Mouse (Mus musculus) hindbrain, embryonic 16.5 days (tissue): ENCODE data around the gene Akap7. TPM values are rescaled to one million over a fixed set of nuclear protein-coding genes. Genes with fewer than 3 reads are reported as not detected.
"Not testable (repeated sequence)": the region's sequence is repeated elsewhere in the genome, so short reads cannot be mapped to it uniquely, and the experiment has no call there.

Experiments
- ATAC-seq: fragments of 200-750 bp; cut with Nextera tagmentation; 2 replicates; pipeline ENCODE4 v1.8.0; 2017; ENCODE audit warnings: moderate TSS enrichment, moderate library complexity
- H3K27ac ChIP-seq: fragments of 300-500 bp; sonication (generic); 2 replicates; pipeline ENCODE4 v1.5.1; 2014; ENCODE audit warnings: low read depth, mild to moderate bottlenecking, control low read depth, low read length, moderate library complexity
- H3K27me3 ChIP-seq: fragments of 300-500 bp; sonication (generic); replicated peaks from 2 replicates; pipeline ENCODE4 v1.6.1; 2014; ENCODE audit warnings: low read length; ENCODE audit not compliant: control insufficient read depth, insufficient read depth
- H3K36me3 ChIP-seq: fragments of 300-500 bp; sonication (generic); 2 replicates; pipeline ENCODE4 v1.6.1; 2014; ENCODE audit warnings: mild to moderate bottlenecking, low read length, moderate library complexity, mixed read lengths; ENCODE audit not compliant: control insufficient read depth, insufficient read depth
- H3K4me1 ChIP-seq: fragments of 300-500 bp; sonication (generic); 2 replicates; pipeline ENCODE4 v1.6.1; 2014; ENCODE audit warnings: low read depth, low read length; ENCODE audit not compliant: control insufficient read depth, insufficient read depth
- H3K4me2 ChIP-seq: fragments of 300-500 bp; sonication (generic); 2 replicates; pipeline ENCODE4 v1.6.1; 2014; ENCODE audit warnings: mild to moderate bottlenecking, low read length, control low read depth, moderate library complexity
- H3K4me3 ChIP-seq: fragments of 300-500 bp; sonication (generic); 2 replicates; pipeline ENCODE4 v1.5.1; 2014; ENCODE audit warnings: mild to moderate bottlenecking, low read length, control low read depth, moderate library complexity
- H3K9ac ChIP-seq: fragments of 300-500 bp; sonication (generic); 2 replicates; pipeline ENCODE4 v1.6.1; 2014; ENCODE audit warnings: low read depth, mild to moderate bottlenecking, control low read depth, low read length, moderate library complexity
- H3K9me3 ChIP-seq: fragments of 300-500 bp; sonication (generic); 2 replicates; pipeline ENCODE4 v1.6.1; 2014; ENCODE audit warnings: mild to moderate bottlenecking, low read length, moderate library complexity; ENCODE audit not compliant: control insufficient read depth
- WGBS: fragments of 180-500 bp; shearing (Covaris S2); extraction: QIAGEN DNeasy Blood & Tissue Kit; methylation state at CpG from one replicate; pipeline ENCODE4 v1.1.7; 2014; 5-methylcytosine and 5-hydroxymethylcytosine counted together
- polyA plus RNA-seq: library from polyadenylated mRNA; unstranded; fragments of >200 nt; fragmentation: Nextera tagmentation; extraction: Ambion mirVana; gene quantifications from 2 replicates; pipeline ENCODE4 v1.2.1, GENCODE M21; 2015

Akap7 gene
- polyA plus RNA-seq, 1 experiment from 2014 or later: 78.8 TPM

GRCm38 (mm10) chr10:25177270-25177669 lies 130.4 kb downstream of the Akap7 start:
- no peak overlapping the region for H3K27ac ChIP-seq
- no peaks in the 10 kb centered on the region for H3K36me3 ChIP-seq
- no peak overlapping the region for H3K9ac ChIP-seq
- no peak overlapping the region for H3K4me3 ChIP-seq
- no peak for ATAC-seq
- WGBS: 93% methylated on average over 5 of the region's 5 CpGs
- no peak overlapping the region for H3K4me2 ChIP-seq
- no peaks in the 10 kb centered on the region for H3K9me3 ChIP-seq
- H3K4me1 ChIP-seq: no peaks in the 10 kb centered on the region
- no peaks in the 10 kb centered on the region for H3K27me3 ChIP-seq

- Histone ChIP-seq H3K4me3 (no peak overlapping the region), H3K4me2 (no peak overlapping the region), H3K36me3 (no peaks in the 10 kb centered on the region), H3K9ac (no peak overlapping the region), H3K27me3 (no peaks in the 10 kb centered on the region), H3K4me1 (no peaks in the 10 kb centered on the region), H3K9me3 (no peaks in the 10 kb centered on the region), H3K27ac (no peak overlapping the region)
- 85% methylated on average over 2 of the region's 2 CpGs for WGBS
- ATAC-seq: no peak
Measured at GRCm38 (mm10) chr10:25174872-25175271, 132.8 kb downstream of the Akap7 start.

DNA sequence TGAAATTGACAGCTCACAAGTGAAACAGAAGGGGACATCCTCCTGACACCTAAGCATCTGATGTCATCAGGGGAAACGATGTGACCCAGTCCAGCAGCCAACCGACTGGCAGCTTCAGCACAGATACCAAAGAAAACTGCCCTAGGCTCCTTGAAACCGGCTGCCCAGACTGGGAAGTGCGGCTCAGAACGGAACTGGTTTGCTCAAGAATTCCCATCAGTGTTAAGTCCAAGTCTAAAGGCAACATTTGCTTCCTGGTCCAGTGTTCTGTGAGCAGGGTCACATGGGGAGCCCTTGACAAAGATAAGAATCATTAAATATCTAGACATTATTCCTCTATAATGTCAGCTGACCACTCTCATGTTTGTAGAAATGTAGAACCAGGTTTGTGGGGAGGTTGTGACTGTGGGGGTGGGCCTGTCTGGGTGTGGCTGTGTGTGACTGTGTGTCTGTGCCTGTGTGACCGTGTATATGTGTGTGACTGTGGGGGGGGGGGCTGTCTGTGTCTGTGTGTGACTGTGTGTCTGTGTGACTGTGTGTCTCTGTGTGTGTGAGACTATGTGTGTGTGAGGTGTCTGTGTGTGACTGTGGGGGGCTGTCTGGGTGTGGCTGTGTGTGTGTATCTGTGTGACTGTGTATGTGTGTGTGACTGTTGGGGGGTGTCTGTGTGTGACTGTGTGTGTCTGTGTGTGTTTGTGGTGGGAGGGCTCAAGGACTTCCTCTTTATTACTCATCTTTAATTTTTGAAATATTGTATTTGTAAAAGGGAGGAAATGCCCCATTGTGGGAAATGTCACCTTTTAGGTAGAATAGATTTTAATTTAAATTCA lies 140.1 kb downstream of the Akap7 start:
- no peaks in the 10 kb centered on the region for H3K27me3 ChIP-seq
- no peak overlapping the region for H3K4me2 ChIP-seq
- no peaks in the 10 kb centered on the region for H3K36me3 ChIP-seq
- H3K9me3 ChIP-seq: no peaks in the 10 kb centered on the region
- no peak overlapping the region for H3K9ac ChIP-seq
- no peak overlapping the region for H3K4me3 ChIP-seq
- WGBS: 78% methylated on average over 6 of the region's 6 CpGs
- ATAC-seq: no peak; the same call in 1 of the 2 replicates
- no peak overlapping the region for H3K27ac ChIP-seq
- no peaks in the 10 kb centered on the region for H3K4me1 ChIP-seq

- 25% methylated on average over 3 of the region's 3 CpGs for WGBS
- not testable (repeated sequence) for H3K4me2 ChIP-seq, H3K9ac ChIP-seq, ATAC-seq, H3K9me3 ChIP-seq, H3K36me3 ChIP-seq, H3K27ac ChIP-seq, H3K27me3 ChIP-seq, H3K4me3 ChIP-seq, H3K4me1 ChIP-seq
Measured at GRCm38 (mm10) chr10:25163510-25163909, 144.2 kb downstream of the Akap7 start.

GRCm38 (mm10) chr10:25161701-25162100 lies 146.0 kb downstream of the Akap7 start:
- Histone ChIP-seq H3K4me2 (no peak overlapping the region), H3K9ac (no peak overlapping the region), H3K4me3 (no peak overlapping the region), H3K27me3 (no peaks in the 10 kb centered on the region), H3K9me3 (no peaks in the 10 kb centered on the region), H3K4me1 (no peaks in the 10 kb centered on the region), H3K36me3 (no peaks in the 10 kb centered on the region), H3K27ac (no peak overlapping the region)
- WGBS: 98% methylated on average over 2 of the region's 2 CpGs
- ATAC-seq: no peak

DNA sequence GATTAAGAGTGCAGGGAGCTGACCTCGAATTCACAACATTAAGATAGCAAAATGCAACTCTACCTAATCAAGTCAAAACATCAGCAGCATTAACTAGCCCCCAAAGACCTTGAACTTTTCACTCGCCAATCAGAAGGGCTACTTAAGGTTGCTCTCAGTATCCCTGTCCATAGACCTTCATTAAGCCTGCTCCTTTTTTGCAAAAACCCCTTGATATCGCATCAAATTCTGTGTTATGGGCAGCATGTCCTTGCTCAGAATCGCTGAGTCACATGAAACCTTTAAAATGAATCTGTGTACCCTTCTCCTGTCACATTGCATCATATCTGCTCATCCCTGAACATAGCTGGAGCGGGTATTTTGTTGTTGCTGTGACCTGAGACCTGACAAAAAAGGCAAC lies 149.0 kb downstream of the Akap7 start:
- H3K4me2 ChIP-seq: no peak overlapping the region
- H3K9me3 ChIP-seq: no peaks in the 10 kb centered on the region
- no peak overlapping the region for H3K27ac ChIP-seq
- no peaks in the 10 kb centered on the region for H3K4me1 ChIP-seq
- WGBS: 88% methylated on average over 5 of the region's 5 CpGs
- no peaks in the 10 kb centered on the region for H3K27me3 ChIP-seq
- H3K9ac ChIP-seq: no peak overlapping the region
- no peak overlapping the region for H3K4me3 ChIP-seq
- H3K36me3 ChIP-seq: no peaks in the 10 kb centered on the region
- no peak for ATAC-seq

- Histone ChIP-seq H3K27me3 (no peaks in the 10 kb centered on the region), H3K9ac (no peak overlapping the region), H3K36me3 (no peaks in the 10 kb centered on the region), H3K27ac (no peak overlapping the region), H3K4me1 (no peaks in the 10 kb centered on the region), H3K4me2 (no peak overlapping the region), H3K4me3 (no peak overlapping the region), H3K9me3 (no peaks in the 10 kb centered on the region)
- no peak for ATAC-seq
Measured at GRCm38 (mm10) chr10:25157339-25157738, 150.3 kb downstream of the Akap7 start.

GRCm38 (mm10) chr10:25154225-25154624 lies 153.4 kb downstream of the Akap7 start:
- H3K9ac ChIP-seq: no peak overlapping the region
- H3K27ac ChIP-seq: no peak overlapping the region
- 66% methylated on average over 6 of the region's 6 CpGs for WGBS
- no peaks in the 10 kb centered on the region for H3K36me3 ChIP-seq
- H3K27me3 ChIP-seq: no peaks in the 10 kb centered on the region
- no peaks in the 10 kb centered on the region for H3K9me3 ChIP-seq
- no peak for ATAC-seq
- no peaks in the 10 kb centered on the region for H3K4me1 ChIP-seq
- H3K4me2 ChIP-seq: no peak overlapping the region
- no peak overlapping the region for H3K4me3 ChIP-seq

DNA sequence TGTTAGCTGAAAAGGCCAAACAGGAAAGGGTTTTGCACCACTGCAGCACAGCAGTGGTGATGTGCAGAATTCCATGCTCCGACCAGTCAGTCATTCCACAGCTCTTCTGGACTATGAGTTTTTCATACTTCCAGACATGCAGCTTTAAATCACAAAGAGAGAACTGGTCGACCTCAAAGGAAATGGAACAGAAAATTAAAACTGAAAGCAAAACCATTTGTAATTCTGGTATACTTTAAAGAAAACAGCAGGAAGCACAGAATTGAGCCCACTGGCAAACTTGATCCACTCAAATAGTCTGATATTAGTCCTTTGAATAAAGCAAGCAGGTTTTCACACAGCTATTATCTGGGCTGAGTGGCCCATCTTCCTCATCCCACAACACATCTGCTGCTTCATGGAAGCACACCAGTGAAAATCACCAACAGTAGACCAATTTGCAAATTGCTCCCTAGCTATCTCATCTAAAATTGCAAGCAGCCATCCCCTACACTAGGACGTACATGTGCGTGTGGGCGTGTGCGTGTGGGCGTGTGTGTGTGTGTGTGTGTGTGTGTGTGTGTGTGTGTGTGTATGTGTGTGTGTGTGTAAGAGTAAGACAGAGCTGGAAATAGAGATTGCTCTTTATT lies 156.4 kb downstream of the Akap7 start:
- no peaks in the 10 kb centered on the region for H3K36me3 ChIP-seq
- no peak overlapping the region for H3K4me3 ChIP-seq
- no peak overlapping the region for H3K9ac ChIP-seq
- H3K9me3 ChIP-seq: no peaks in the 10 kb centered on the region
- peak; percentile 42 for ATAC-seq
- H3K4me2 ChIP-seq: no peak overlapping the region
- no peaks in the 10 kb centered on the region for H3K27me3 ChIP-seq
- H3K4me1 ChIP-seq: no peaks in the 10 kb centered on the region
- 90% methylated on average over 7 of the region's 7 CpGs for WGBS
- H3K27ac ChIP-seq: no peak overlapping the region
